Mouse (Mus musculus): ENCODE results near the gene Hs6st3. TPM values are rescaled to one million over a fixed set of nuclear protein-coding genes. Genes with fewer than 3 reads are reported as not detected.

The Hs6st3 gene
- total and polyA plus RNA-seq, 3 experiments, result not detected

DNA sequence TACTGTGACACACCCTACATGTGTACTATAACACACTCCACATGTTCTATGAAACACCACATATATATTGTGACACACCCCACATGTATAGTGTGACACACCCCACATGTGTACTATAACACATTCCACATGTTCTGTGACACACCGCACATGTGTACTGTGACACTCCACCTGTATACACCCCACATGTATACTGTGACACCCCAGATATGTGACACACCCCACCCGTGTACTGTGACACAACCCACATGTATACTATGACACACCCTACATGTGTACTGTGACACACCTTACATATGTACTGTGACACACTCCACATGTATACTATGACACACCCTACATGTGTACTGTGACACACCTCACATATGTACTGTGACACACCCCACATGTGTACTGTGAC is 10.8 kb upstream of the Hs6st3 start:
- H3K27me3 ChIP-seq (replicated peaks), result no peaks in the 10 kb centered on the region
- no peak overlapping the region for H3K9ac ChIP-seq (ENCODE audit: insufficient read depth, low read depth)
- no peak overlapping the region for H3K27ac ChIP-seq (ENCODE audit: insufficient read depth, low read depth)
- no peaks in the 10 kb centered on the region for H3K36me3 ChIP-seq (replicated peaks in 1 of 2; ENCODE audit: control insufficient read depth in 1 of 2, insufficient read depth in 1 of 2, low read length in 1 of 2)
- H3K9me3 ChIP-seq (replicated peaks; ENCODE audit: low read length), result peaks cover 12% of the 10 kb centered on the region
- H3K4me1 ChIP-seq (ENCODE audit: control insufficient read depth in 1 of 2, insufficient read depth in 2 of 2), result no peaks in the 10 kb centered on the region
- DNase-seq (ENCODE audit: extremely low read depth), result no peak
- H3K79me2 ChIP-seq (replicated peaks; ENCODE audit: control insufficient read depth, extremely low read depth, insufficient read depth, poor library complexity, severe bottlenecking), result no peaks in the 10 kb centered on the region
- H3K4me2 ChIP-seq (ENCODE audit: insufficient read depth, low read depth, poor library complexity, severe bottlenecking), result no peak overlapping the region
- H3K4me3 ChIP-seq (replicated peaks in 1 of 3; ENCODE audit: low read depth in 2 of 3, low read length in 2 of 3, poor library complexity in 1 of 3), result no peak overlapping the region
- no peak for TF ChIP-seq ZNF384 (IDR thresholded peaks at IDR 0.05; ENCODE audit: low read depth, low read length)
- no peak for TF ChIP-seq USF1 (IDR thresholded peaks at IDR 0.05; ENCODE audit: low read depth, low read length)
- in situ Hi-C loops (cut with MboI; ENCODE audit: low pct_ligation_motif_present, low pct_unique_long_range_greater_than_20kb, low sequenced_read_pairs), result no loop called here
- dilution Hi-C loops (cut with MboI; ENCODE audit: extremely low pct_ligation_motif_present, extremely low pct_unique_long_range_greater_than_20kb, low sequenced_read_pairs), result no loop called here

DNA sequence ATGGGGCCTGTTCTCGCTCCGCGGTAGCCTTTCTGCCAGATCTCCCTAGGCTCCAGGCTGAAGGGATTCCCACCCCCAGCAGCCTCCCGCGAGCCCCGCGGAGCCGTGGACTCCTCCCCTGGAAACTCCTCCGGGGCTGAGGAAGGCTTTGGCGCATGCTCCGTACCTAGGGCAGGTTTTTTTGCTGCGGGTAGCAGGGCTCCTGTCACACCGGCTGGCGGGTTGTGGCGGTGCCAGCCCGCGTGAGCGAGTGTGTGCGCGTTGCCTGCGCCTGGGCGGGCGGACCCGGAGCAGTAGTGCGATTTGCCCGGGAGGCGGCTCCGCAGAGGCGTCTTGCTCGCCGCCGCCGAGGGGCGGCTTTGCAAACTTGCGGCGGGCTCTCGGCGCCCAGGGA is 632 bp upstream of the Hs6st3 start:
- TF ChIP-seq NELFE (IDR thresholded peaks at IDR 0.05; ENCODE audit: low read depth, low read length) (no peak), MAFK (IDR thresholded peaks at IDR 0.05; ENCODE audit: insufficient replicate concordance, low read length) (no peak), EP300 (IDR thresholded peaks at IDR 0.05; ENCODE audit: low read length) (no peak), TCF12 (IDR thresholded peaks at IDR 0.05; ENCODE audit: low read depth, low read length) (no peak), MYC (IDR thresholded peaks at IDR 0.05; ENCODE audit: low read depth, low read length) (no peak), ZC3H11A (IDR thresholded peaks at IDR 0.05; ENCODE audit: low read depth, low read length) (no peak), POLR2A (IDR thresholded peaks at IDR 0.05; ENCODE audit: low read depth, low read length) (no peak)
- peaks cover 43% of the 10 kb centered on the region for H3K9me3 ChIP-seq (replicated peaks; ENCODE audit: low read length)
- H3K27ac ChIP-seq (ENCODE audit: insufficient read depth, low read depth), result no peak overlapping the region
- dilution Hi-C loops (cut with MboI; ENCODE audit: extremely low pct_ligation_motif_present, extremely low pct_unique_long_range_greater_than_20kb, low sequenced_read_pairs), result no loop called here
- in situ Hi-C loops (cut with MboI; ENCODE audit: low pct_ligation_motif_present, low pct_unique_long_range_greater_than_20kb, low sequenced_read_pairs), result no loop called here
- no peaks in the 10 kb centered on the region for H3K36me3 ChIP-seq (replicated peaks in 1 of 2; ENCODE audit: control insufficient read depth in 1 of 2, insufficient read depth in 1 of 2, low read length in 1 of 2)
- no peaks in the 10 kb centered on the region for H3K79me2 ChIP-seq (replicated peaks; ENCODE audit: control insufficient read depth, extremely low read depth, insufficient read depth, poor library complexity, severe bottlenecking)
- H3K4me2 ChIP-seq (ENCODE audit: insufficient read depth, low read depth, poor library complexity, severe bottlenecking), result no peak overlapping the region
- no peak overlapping the region for H3K9ac ChIP-seq (ENCODE audit: insufficient read depth, low read depth)
- H3K27me3 ChIP-seq (replicated peaks), result no peaks in the 10 kb centered on the region
- DNase-seq (ENCODE audit: extremely low read depth), result no peak
- H3K4me3 ChIP-seq (replicated peaks in 1 of 3; ENCODE audit: low read depth in 2 of 3, low read length in 2 of 3, poor library complexity in 1 of 3), result no peak overlapping the region
- H3K4me1 ChIP-seq (ENCODE audit: control insufficient read depth in 1 of 2, insufficient read depth in 2 of 2), result no peaks in the 10 kb centered on the region

DNA sequence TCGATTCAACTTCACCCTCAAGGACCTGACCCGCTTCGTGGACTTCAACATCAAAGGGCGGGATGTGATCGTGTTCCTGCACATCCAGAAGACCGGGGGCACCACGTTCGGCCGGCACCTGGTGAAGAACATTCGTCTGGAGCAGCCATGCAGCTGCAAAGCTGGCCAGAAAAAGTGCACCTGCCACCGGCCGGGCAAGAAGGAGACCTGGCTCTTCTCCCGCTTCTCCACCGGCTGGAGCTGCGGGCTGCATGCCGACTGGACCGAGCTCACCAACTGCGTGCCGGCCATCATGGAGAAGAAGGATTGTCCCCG is 602 bp downstream of the Hs6st3 start:
- no peak overlapping the region for H3K9ac ChIP-seq (ENCODE audit: insufficient read depth, low read depth)

More for the DNA sequence above, 602 bp downstream of the Hs6st3 start:
- H3K27me3 ChIP-seq (replicated peaks), result no peaks in the 10 kb centered on the region
- H3K4me1 ChIP-seq (ENCODE audit: control insufficient read depth in 1 of 2, insufficient read depth in 2 of 2), result no peaks in the 10 kb centered on the region
- peaks cover 41% of the 10 kb centered on the region for H3K9me3 ChIP-seq (replicated peaks; ENCODE audit: low read length)
- DNase-seq (ENCODE audit: extremely low read depth), result no peak
- no peak overlapping the region for H3K4me3 ChIP-seq (replicated peaks in 1 of 3; ENCODE audit: low read depth in 2 of 3, low read length in 2 of 3, poor library complexity in 1 of 3)
- no peak overlapping the region for H3K27ac ChIP-seq (ENCODE audit: insufficient read depth, low read depth)
- no peak for TF ChIP-seq ZC3H11A (IDR thresholded peaks at IDR 0.05; ENCODE audit: low read depth, low read length)
- TF ChIP-seq ZKSCAN1 (IDR thresholded peaks at IDR 0.05; ENCODE audit: borderline replicate concordance, low read depth, low read length), result no peak
- TF ChIP-seq ZNF384 (IDR thresholded peaks at IDR 0.05; ENCODE audit: low read depth, low read length), result no peak
- TF ChIP-seq SMC3 (IDR thresholded peaks at IDR 0.05; ENCODE audit: low read depth, low read length), result no peak
- no peak for TF ChIP-seq NRF1 (IDR thresholded peaks at IDR 0.05; ENCODE audit: low read depth, low read length)
- TF ChIP-seq RCOR1 (conservative IDR thresholded peaks at IDR 0.05; ENCODE audit: low read depth, low read length), result no peak
- TF ChIP-seq MAFK (IDR thresholded peaks at IDR 0.05; ENCODE audit: insufficient replicate concordance, low read length), result no peak
- no peak for TF ChIP-seq ZMIZ1 (IDR thresholded peaks at IDR 0.05; ENCODE audit: low read depth, low read length)
- dilution Hi-C loops (cut with MboI; ENCODE audit: extremely low pct_ligation_motif_present, extremely low pct_unique_long_range_greater_than_20kb, low sequenced_read_pairs) (no loop called here), in situ Hi-C loops (cut with MboI; ENCODE audit: low pct_ligation_motif_present, low pct_unique_long_range_greater_than_20kb, low sequenced_read_pairs) (no loop called here)
- no peaks in the 10 kb centered on the region for H3K36me3 ChIP-seq (replicated peaks in 1 of 2; ENCODE audit: control insufficient read depth in 1 of 2, insufficient read depth in 1 of 2, low read length in 1 of 2)
- no peaks in the 10 kb centered on the region for H3K79me2 ChIP-seq (replicated peaks; ENCODE audit: control insufficient read depth, extremely low read depth, insufficient read depth, poor library complexity, severe bottlenecking)
- H3K4me2 ChIP-seq (ENCODE audit: insufficient read depth, low read depth, poor library complexity, severe bottlenecking), result no peak overlapping the region
